Mouse (Mus musculus): ENCODE data around the gene Cd209d. TPM values are rescaled to one million over a fixed set of nuclear protein-coding genes. Genes with fewer than 3 reads are reported as not detected.

The Cd209d gene
- not detected in 2 replicates for polyA plus RNA-seq (2021; fragmentation: Nextera tagmentation)
- long read RNA-seq, experiment 1, result 0 reads
- long read RNA-seq, experiment 2, result 0 reads

GRCm38 (mm10) chr8:3878455-3878854 is at the start of gene Cd209d:
Gene Cd209d, minus strand, starts transcription at chr8:3878555.

GRCm38 (mm10) chr8:3926744-3927143 is 48.4 kb upstream of the Cd209d start, which contains the start of gene Cd209b:
Gene Cd209b, minus strand, starts transcription at chr8:3926844.

DNA sequence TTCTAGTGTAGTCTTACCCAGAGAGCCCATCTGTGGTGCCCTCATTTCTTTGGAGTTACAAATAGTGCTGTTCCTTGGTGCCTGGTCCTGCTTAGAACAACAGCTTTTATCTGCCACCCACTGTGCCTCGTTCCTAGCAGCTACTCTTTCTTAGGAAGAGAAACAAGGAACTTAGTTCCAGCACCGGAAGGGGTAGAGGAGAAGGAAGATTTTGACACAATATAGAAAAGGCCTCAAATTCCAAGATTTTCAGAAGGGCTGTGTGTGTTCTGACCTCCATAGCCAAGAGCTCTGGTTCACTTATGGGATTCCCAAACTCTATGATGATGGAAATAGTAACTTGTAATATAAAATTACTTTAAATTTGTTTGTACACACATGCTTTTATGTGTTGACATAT is 24.1 kb downstream of the Cd209d start, which contains the start of gene Cd209e:
Gene Cd209e, minus strand, starts transcription at position 101 of the 400 bp plus-strand sequence.

Other genes starting within 250 kb of the Cd209d start
- 8.8 and 11.0 TPM in 2 replicates for gene Stxbp2, start 247.6 kb downstream of the Cd209d start, polyA plus RNA-seq (2021; fragmentation: Nextera tagmentation)
- gene Retn, start 222.8 kb downstream of the Cd209d start, polyA plus RNA-seq (2021; fragmentation: Nextera tagmentation), result 0.33 and 0.34 TPM in 2 replicates
- gene Mcemp1, start 212.8 kb downstream of the Cd209d start, polyA plus RNA-seq (2021; fragmentation: Nextera tagmentation), result 0.09 TPM in 1 of 2 replicates, not detected in the other
- 57.9 and 62.9 TPM in 2 replicates for gene Fcor, start 206.2 kb downstream of the Cd209d start, polyA plus RNA-seq (2021; fragmentation: Nextera tagmentation)
- gene Trappc5, start 202.3 kb downstream of the Cd209d start, polyA plus RNA-seq (2021; fragmentation: Nextera tagmentation), result 23.0 and 24.5 TPM in 2 replicates
- 0.09 TPM in 1 of 2 replicates, not detected in the other for gene Fcer2a, start 184.4 kb downstream of the Cd209d start, polyA plus RNA-seq (2021; fragmentation: Nextera tagmentation)
- not detected in 2 replicates for gene Clec4g, start 157.9 kb downstream of the Cd209d start, polyA plus RNA-seq (2021; fragmentation: Nextera tagmentation)
- 0.79 and 2.1 TPM in 2 replicates for gene Cd209a, start 129.6 kb downstream of the Cd209d start, polyA plus RNA-seq (2021; fragmentation: Nextera tagmentation)
- gene Cd209e, start 24.2 kb downstream of the Cd209d start, polyA plus RNA-seq (2021; fragmentation: Nextera tagmentation), result not detected in 2 replicates
- gene Cd209b, start 48.3 kb upstream of the Cd209d start, polyA plus RNA-seq (2021; fragmentation: Nextera tagmentation), result 0.26 and 0.70 TPM in 2 replicates
- gene Cd209c, start 76.2 kb upstream of the Cd209d start, polyA plus RNA-seq (2021; fragmentation: Nextera tagmentation), result not detected in 2 replicates
- gene Cd209f, start 227.3 kb upstream of the Cd209d start, polyA plus RNA-seq (2021; fragmentation: Nextera tagmentation), result 1.2 and 2.2 TPM in 2 replicates